Mouse (Mus musculus) hindbrain, embryonic 10.5 days (tissue): ENCODE data around the gene Csnk1g2. TPM values are rescaled to one million over a fixed set of nuclear protein-coding genes. Genes with fewer than 3 reads are reported as not detected.
A peak's percentile ranks its signal among the peaks of the same experiment; 100 is the strongest.
"Not testable (repeated sequence)": the region's sequence is repeated elsewhere in the genome, so short reads cannot be mapped to it uniquely, and the experiment has no call there.

Source experiments
- DNase-seq: peaks from one replicate; pipeline ENCODE4 v3.0.0-alpha.2; 2017; ENCODE audit warnings: low spot score
- H3K27ac ChIP-seq: fragments of 300-500 bp; sonication (generic); 2 replicates; pipeline ENCODE4 v1.5.1; 2016; ENCODE audit warnings: mild to moderate bottlenecking, moderate library complexity
- H3K27me3 ChIP-seq: fragments of 300-500 bp; sonication (generic); 2 replicates; pipeline ENCODE4 v1.6.1; 2016; ENCODE audit warnings: mild to moderate bottlenecking; ENCODE audit not compliant: poor library complexity, insufficient read depth, severe bottlenecking
- H3K36me3 ChIP-seq: fragments of 300-500 bp; sonication (generic); 2 replicates; pipeline ENCODE4 v1.6.1; 2016; ENCODE audit warnings: mild to moderate bottlenecking, moderate library complexity
- H3K4me1 ChIP-seq: fragments of 300-500 bp; sonication (generic); replicated peaks from 2 replicates; pipeline ENCODE4 v1.6.1; 2016; ENCODE audit warnings: mild to moderate bottlenecking
- H3K4me3 ChIP-seq: fragments of 300-500 bp; sonication (generic); 2 replicates; pipeline ENCODE4 v1.5.1; 2016; ENCODE audit warnings: mild to moderate bottlenecking, moderate library complexity
- H3K9me3 ChIP-seq: fragments of 300-500 bp; sonication (generic); 2 replicates; pipeline ENCODE4 v1.6.1; 2016; ENCODE audit warnings: mild to moderate bottlenecking, moderate library complexity
- WGBS: fragments of 180-500 bp; shearing (Covaris S2); methylation state at CpG from one replicate; pipeline ENCODE4 v1.1.7; 2016; 5-methylcytosine and 5-hydroxymethylcytosine counted together
- polyA plus RNA-seq: library from polyadenylated mRNA; unstranded; fragments of >200 nt; fragmentation: Nextera tagmentation; extraction: Ambion mirVana; gene quantifications from 2 replicates; pipeline ENCODE4 v1.2.1, GENCODE M21; 2016

The Csnk1g2 gene
- polyA plus RNA-seq, 1 experiment from 2014 or later = 180 TPM

GRCm38 (mm10) chr10:80605721-80606120, 16.9 kb upstream of the Csnk1g2 start, which contains the start of gene Gm49322:
Gene Gm49322, plus strand, starts transcription at chr10:80606021.
- H3K4me3 ChIP-seq = peak within 1 kb of the TSS; percentile 77; the same call in 1 of the 2 replicates
- H3K4me1 ChIP-seq = peaks cover 24% of the 10 kb centered on the region
- not testable (repeated sequence) for H3K27ac ChIP-seq, H3K27me3 ChIP-seq, DNase-seq, H3K9me3 ChIP-seq
- WGBS = 85% methylated on average over 4 of the region's 4 CpGs
- H3K36me3 ChIP-seq = peaks cover 49% of the 10 kb centered on the region

GRCm38 (mm10) chr10:80606306-80606705, 16.3 kb upstream of the Csnk1g2 start:
- Histone ChIP-seq H3K4me1 (peaks cover 24% of the 10 kb centered on the region), H3K36me3 (peaks cover 55% of the 10 kb centered on the region), H3K9me3 (no peaks in the 10 kb centered on the region), H3K27ac (no peak overlapping the region), H3K4me3 (0 out of 2 replicates have a peak overlapping the region, but pooled peaks have one; percentile 16), H3K27me3 (no peaks in the 10 kb centered on the region)
- WGBS = 93% methylated on average over 23 of the region's 23 CpGs
- no peak for DNase-seq

- Histone ChIP-seq H3K4me1 (peaks cover 24% of the 10 kb centered on the region), H3K27ac (no peak overlapping the region), H3K9me3 (no peaks in the 10 kb centered on the region), H3K36me3 (peaks cover 60% of the 10 kb centered on the region), H3K27me3 (no peaks in the 10 kb centered on the region), H3K4me3 (peak overlapping the region; percentile 16; the same call in 1 of the 2 replicates)
- DNase-seq = no peak
- 96% methylated on average over 34 of the region's 34 CpGs for WGBS
Measured at GRCm38 (mm10) chr10:80606737-80607350, 15.8 kb upstream of the Csnk1g2 start.

- H3K4me3 ChIP-seq = no peak overlapping the region
- H3K27ac ChIP-seq = no peak overlapping the region
- H3K36me3 ChIP-seq = peaks cover 75% of the 10 kb centered on the region
- no peaks in the 10 kb centered on the region for H3K27me3 ChIP-seq
- no peaks in the 10 kb centered on the region for H3K9me3 ChIP-seq
- no peak for DNase-seq
- H3K4me1 ChIP-seq = peaks cover 16% of the 10 kb centered on the region
- WGBS = 94% methylated on average over 3 of the region's 3 CpGs
Measured at GRCm38 (mm10) chr10:80608435-80608834, 14.2 kb upstream of the Csnk1g2 start.

GRCm38 (mm10) chr10:80609269-80609924, 13.2 kb upstream of the Csnk1g2 start:
- H3K4me3 ChIP-seq = 0 out of 2 replicates have a peak overlapping the region, but pooled peaks have one; percentile 4
- H3K27ac ChIP-seq = no peak overlapping the region
- H3K9me3 ChIP-seq = no peaks in the 10 kb centered on the region
- H3K27me3 ChIP-seq = no peaks in the 10 kb centered on the region
- peaks cover 85% of the 10 kb centered on the region for H3K36me3 ChIP-seq
- peaks cover 6% of the 10 kb centered on the region for H3K4me1 ChIP-seq
- DNase-seq = no peak
- 87% methylated on average over 10 of the region's 10 CpGs for WGBS

- H3K9me3 ChIP-seq = no peaks in the 10 kb centered on the region
- H3K36me3 ChIP-seq = peaks cover 93% of the 10 kb centered on the region
- WGBS = 94% methylated on average over 9 of the region's 9 CpGs
- DNase-seq = no peak
- no peaks in the 10 kb centered on the region for H3K27me3 ChIP-seq
- H3K27ac ChIP-seq = no peak overlapping the region
- no peak overlapping the region for H3K4me3 ChIP-seq
- no peaks in the 10 kb centered on the region for H3K4me1 ChIP-seq
Measured at GRCm38 (mm10) chr10:80610116-80610785, 12.4 kb upstream of the Csnk1g2 start.

- 79% methylated on average over 4 of the region's 4 CpGs for WGBS
- Histone ChIP-seq H3K36me3 (peaks cover 98% of the 10 kb centered on the region), H3K4me3 (no peak overlapping the region), H3K27me3 (no peaks in the 10 kb centered on the region), H3K9me3 (no peaks in the 10 kb centered on the region), H3K27ac (no peak overlapping the region), H3K4me1 (no peaks in the 10 kb centered on the region)
- DNase-seq = peak; percentile 58
Measured at GRCm38 (mm10) chr10:80611024-80611423, 11.6 kb upstream of the Csnk1g2 start.

GRCm38 (mm10) chr10:80611905-80612304, 10.7 kb upstream of the Csnk1g2 start:
- no peaks in the 10 kb centered on the region for H3K4me1 ChIP-seq
- no peak for DNase-seq
- peaks cover 95% of the 10 kb centered on the region for H3K36me3 ChIP-seq
- H3K9me3 ChIP-seq = no peaks in the 10 kb centered on the region
- H3K27ac ChIP-seq = no peak overlapping the region
- H3K27me3 ChIP-seq = no peaks in the 10 kb centered on the region
- no peak overlapping the region for H3K4me3 ChIP-seq
- 89% methylated on average over 3 of the region's 3 CpGs for WGBS

- WGBS = 86% methylated on average over 3 of the region's 3 CpGs
- H3K36me3 ChIP-seq = peaks cover 75% of the 10 kb centered on the region
- no peaks in the 10 kb centered on the region for H3K4me1 ChIP-seq
- H3K27me3 ChIP-seq = no peaks in the 10 kb centered on the region
- DNase-seq = no peak
- H3K27ac ChIP-seq = no peak overlapping the region
- H3K4me3 ChIP-seq = no peak overlapping the region
- no peaks in the 10 kb centered on the region for H3K9me3 ChIP-seq
Measured at GRCm38 (mm10) chr10:80613821-80614220, 8.8 kb upstream of the Csnk1g2 start.

GRCm38 (mm10) chr10:80614351-80614750, 8.3 kb upstream of the Csnk1g2 start:
- H3K27me3 ChIP-seq = no peaks in the 10 kb centered on the region
- no peak overlapping the region for H3K27ac ChIP-seq
- 93% methylated on average over 6 of the region's 6 CpGs for WGBS
- H3K36me3 ChIP-seq = peaks cover 70% of the 10 kb centered on the region
- no peaks in the 10 kb centered on the region for H3K9me3 ChIP-seq
- no peak overlapping the region; the same call in 1 of the 2 replicates for H3K4me3 ChIP-seq
- no peak for DNase-seq
- no peaks in the 10 kb centered on the region for H3K4me1 ChIP-seq

- 0 out of 2 replicates have a peak overlapping the region, but pooled peaks have one; percentile 9 for H3K4me3 ChIP-seq
- no peaks in the 10 kb centered on the region for H3K9me3 ChIP-seq
- H3K4me1 ChIP-seq = peaks cover 25% of the 10 kb centered on the region
- DNase-seq = no peak
- H3K36me3 ChIP-seq = peaks cover 34% of the 10 kb centered on the region
- no peaks in the 10 kb centered on the region for H3K27me3 ChIP-seq
- H3K27ac ChIP-seq = peak overlapping the region; percentile 9; the same call in 1 of the 2 replicates
- WGBS = 79% methylated on average over 9 of the region's 9 CpGs
Measured at GRCm38 (mm10) chr10:80618181-80618580, 4.5 kb upstream of the Csnk1g2 start.

- Histone ChIP-seq H3K4me1 (peaks cover 40% of the 10 kb centered on the region), H3K27ac (0 out of 2 replicates have a peak overlapping the region, but pooled peaks have one; percentile 50), H3K4me3 (peak overlapping the region; percentile 2; the same call in 1 of the 2 replicates), H3K9me3 (no peaks in the 10 kb centered on the region), H3K27me3 (no peaks in the 10 kb centered on the region), H3K36me3 (peaks cover 20% of the 10 kb centered on the region)
- no peak for DNase-seq
- WGBS = 32% methylated on average over 8 of the region's 8 CpGs
Measured at GRCm38 (mm10) chr10:80619465-80620244, 3.0 kb upstream of the Csnk1g2 start.
